Mouse (Mus musculus) gastrocnemius, postnatal 10 days (tissue): ENCODE results near the gene 2310009B15Rik. TPM values are rescaled to one million over a fixed set of nuclear protein-coding genes. Genes with fewer than 3 reads are reported as not detected.

Source experiments
- DNase-seq: peaks from one replicate; pipeline ENCODE4 v3.0.0; 2021; ENCODE audit warnings: mixed read lengths
- long read RNA-seq, 2 experiments: library from polyadenylated mRNA; stranded (forward); transcript quantifications; one replicate each; pipeline ENCODE4 v2.0.0; 2021
- total RNA-seq, 2 experiments: library from RNA; stranded (reverse); gene quantifications; 2 replicates each; pipeline ENCODE4 v1.2.3; 2021

2310009B15Rik gene
- total RNA-seq: 10 to 100 TPM; 18.1 to 19.8 TPM
- long read RNA-seq, experiment 1, transcript 2310009B15Rik-201 (3 exons, 565 nt): major isoform, 8 of 12 reads
- long read RNA-seq, experiment 1, partial matches to known transcripts: 0 of 12 reads
- long read RNA-seq, experiment 1, other reads (novel, unspliced or antisense): 4 of 12 reads
- long read RNA-seq, experiment 2, transcript 2310009B15Rik-201 (3 exons, 565 nt): major isoform, 5 of 14 reads
- long read RNA-seq, experiment 2, partial matches to known transcripts: 0 of 14 reads
- long read RNA-seq, experiment 2, other reads (novel, unspliced or antisense): 9 of 14 reads

GRCm38 (mm10) chr1:138856101-138856950 is at the start of gene 2310009B15Rik:
Gene 2310009B15Rik (minus strand): TSS chr1:138856852.
- DNase-seq: peak; percentile 89

- DNase-seq: no peak
Observed at GRCm38 (mm10) chr1:138906256-138906655, 49.6 kb upstream of the 2310009B15Rik start.

DNA sequence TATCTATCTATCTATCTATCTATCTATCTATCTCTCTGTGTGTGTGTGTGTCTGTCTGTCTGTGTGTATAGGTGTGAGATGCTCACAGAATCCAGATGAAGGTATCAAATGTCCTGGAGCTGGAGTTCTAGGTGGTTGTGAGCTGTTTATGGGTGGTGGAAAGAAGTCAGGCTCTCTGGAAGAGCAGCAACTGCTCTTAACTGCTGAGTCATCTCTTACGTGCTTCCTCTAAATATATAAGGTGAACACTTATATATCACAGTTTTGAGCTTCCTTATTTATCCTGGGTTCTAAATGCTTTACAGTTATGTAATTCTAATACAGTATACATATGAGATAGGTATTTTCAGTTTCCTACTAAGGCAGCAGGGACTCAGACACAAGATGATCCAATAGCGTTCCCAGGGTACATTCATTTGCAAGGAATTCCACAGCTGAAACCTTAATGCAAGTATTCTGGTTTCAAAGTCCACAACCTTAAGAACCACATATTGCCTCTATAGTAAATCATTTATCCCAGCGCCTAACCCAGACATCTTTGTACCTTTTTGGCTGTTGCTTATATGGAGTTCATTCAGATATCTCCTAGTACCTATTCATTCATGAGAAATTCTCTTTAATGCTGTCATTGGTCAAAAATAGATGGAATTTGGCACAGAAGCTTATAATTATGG is 48.6 kb upstream of the 2310009B15Rik start:
- DNase-seq: no peak

GRCm38 (mm10) chr1:138903894-138904293 is 47.2 kb upstream of the 2310009B15Rik start:
- DNase-seq: no peak

GRCm38 (mm10) chr1:138901431-138902117 is 44.9 kb upstream of the 2310009B15Rik start:
- no peak for DNase-seq

DNA sequence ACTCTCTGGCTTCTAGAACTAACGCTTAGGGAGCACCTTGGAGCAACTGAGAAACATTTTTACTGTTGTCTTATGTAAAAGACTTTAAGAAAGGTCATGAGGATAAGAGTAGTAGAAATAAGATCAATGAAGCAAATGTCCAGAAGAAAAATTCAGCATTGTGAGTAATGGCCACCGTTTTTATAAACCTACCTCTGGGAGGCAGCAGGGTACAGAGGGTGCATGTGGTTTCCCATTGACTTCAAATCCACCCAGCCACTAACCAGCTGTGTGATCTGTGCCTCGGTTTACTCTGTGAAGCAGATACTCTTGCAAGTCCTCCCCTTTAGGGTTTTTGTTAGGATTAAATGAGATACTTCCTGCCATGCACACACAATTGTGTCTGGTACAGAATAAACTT is 39.4 kb upstream of the 2310009B15Rik start:
- DNase-seq: no peak

DNA sequence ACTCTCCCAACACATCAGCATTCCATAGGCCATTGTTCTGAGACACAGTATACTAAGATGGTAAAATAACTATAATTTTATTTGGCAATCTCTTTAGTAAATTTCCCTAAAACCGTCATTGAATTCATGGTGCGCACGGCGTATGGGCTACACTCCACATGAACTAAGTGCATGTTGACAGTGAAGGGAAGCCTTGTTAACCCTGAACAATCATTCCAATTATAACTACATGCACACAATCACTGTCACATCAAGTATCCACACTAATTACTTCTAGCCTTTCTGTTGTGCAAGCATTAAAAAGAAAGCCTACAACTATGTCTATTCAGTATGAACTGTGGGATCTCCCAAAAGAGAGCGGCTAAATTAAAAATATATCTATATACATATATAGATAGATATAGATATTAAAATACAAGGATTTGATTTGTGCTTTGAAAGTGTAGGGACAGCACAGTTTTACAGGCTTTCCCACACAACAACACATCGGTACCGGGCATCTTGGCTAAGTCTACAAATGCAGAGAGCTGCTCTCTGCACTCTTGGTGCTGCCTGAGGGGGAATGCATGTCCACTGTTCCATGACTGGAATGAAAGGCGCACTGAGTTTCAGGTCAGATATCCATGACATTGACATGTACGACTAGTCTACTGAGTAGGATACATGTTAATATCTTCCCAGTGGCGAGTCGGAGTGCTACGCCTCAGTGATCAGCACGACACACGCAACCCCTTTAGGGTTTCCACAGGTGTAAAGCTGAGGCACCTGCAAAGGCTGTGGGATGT is 21.0 kb upstream of the 2310009B15Rik start:
- DNase-seq: no peak

DNA sequence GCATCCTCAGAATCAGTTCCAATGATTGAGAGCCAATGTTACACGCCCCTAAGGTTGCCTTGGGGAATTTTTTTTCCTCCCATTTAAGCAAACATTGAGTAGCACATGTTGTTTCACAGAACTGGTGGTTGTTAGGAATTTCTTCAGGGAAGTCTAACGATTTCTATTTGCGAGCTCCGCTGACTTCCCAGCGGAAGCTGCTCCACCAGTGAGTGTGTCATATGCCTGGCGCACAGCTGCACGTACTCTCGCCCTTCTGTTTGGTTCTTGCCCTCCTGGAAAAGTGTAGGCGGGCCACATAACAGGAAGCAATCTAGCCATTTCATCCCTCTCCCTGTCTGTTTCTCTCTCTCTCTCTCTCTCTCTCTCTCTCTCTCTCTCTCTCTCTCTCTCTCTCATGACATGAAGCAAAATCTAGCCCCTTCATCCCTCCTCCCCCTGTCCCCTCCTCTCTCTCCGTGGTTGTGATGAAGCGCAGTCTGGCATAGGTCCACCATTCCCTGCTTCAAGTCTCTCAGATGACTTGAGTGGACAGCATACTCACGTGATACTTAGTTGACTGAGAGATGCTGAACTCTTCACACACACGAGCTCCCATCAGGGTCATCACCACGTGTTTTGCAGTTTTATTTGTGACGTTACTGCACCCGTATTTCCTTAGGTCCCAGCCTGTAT is 19.9 kb upstream of the 2310009B15Rik start:
- DNase-seq: no peak

DNA sequence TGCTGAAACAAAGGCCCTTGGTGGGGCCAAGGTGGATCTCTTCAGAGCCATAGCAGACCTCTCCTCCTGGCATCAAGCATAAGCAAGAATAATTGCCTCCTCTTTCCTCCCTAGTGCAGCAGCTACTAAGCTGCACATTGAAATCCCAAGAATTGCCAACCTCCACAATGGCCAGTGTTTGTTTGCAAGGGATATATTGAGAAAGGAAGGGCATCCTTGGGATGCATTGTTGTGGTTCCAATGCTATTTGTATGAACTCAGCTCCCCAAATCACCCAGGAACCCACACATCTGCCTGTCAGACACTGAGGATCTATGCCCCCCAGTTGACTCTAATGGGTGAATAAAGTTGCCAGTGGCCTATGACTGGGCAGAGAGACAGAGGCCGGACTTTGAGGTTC is 5.8 kb downstream of the 2310009B15Rik start:
- DNase-seq: no peak

- no peak for DNase-seq
Observed at GRCm38 (mm10) chr1:138850161-138850539, 6.5 kb downstream of the 2310009B15Rik start.

- DNase-seq: no peak
Observed at GRCm38 (mm10) chr1:138849531-138850160, 7.0 kb downstream of the 2310009B15Rik start.

DNA sequence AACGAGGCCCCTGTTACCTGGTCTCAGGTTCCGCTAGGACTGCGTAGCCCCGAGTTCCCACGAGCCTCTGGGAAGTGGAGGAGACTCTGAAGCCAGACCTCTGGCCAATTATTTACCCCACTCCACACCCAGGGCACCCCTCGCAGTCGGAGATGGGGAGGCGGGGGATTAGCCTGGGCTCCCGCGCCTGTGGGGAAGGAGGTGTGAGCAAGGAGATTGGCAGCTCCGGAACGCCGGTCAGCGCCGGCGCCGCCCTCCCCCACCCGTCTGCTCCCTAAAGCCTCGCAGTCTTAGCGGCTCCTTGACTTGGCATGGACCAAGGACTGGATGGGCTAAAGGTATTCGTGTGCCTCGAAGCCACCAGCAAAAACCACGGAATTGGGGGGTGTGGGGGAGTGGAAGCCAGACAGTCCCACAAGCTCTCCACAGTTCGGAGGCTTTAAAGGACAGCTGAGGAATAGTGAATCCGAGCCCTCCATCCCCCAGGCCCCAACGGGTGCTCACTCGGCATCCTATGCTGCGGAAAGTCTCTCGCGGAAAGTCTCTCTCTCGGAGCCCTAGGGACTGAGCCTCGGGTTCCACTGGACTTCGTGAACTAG is 8.0 kb downstream of the 2310009B15Rik start, which contains the start of gene Lhx9:
Gene Lhx9 (minus strand): TSS at position 67 of the 599 bp plus-strand sequence.
- no peak for DNase-seq

DNA sequence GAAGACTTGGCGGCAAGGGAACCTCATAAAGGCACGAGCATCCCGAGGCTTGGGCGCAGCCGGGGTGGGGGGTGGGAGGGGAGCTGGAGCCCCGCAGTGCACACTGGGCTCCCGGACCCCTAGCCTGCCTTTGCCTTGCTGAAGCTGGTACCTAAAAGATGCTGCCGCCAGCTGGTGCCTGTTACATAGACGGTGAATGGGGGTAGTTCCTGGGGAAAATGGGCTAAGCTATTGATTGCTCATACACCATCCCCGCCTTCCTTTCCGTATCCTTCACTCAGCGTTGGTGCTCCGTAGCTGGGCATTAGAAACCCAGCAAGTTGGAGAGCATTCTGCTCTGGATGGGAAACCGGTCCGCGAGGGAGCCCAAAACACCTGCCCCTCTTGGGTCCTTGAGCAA is 8.6 kb downstream of the 2310009B15Rik start:
- DNase-seq: no peak

DNA sequence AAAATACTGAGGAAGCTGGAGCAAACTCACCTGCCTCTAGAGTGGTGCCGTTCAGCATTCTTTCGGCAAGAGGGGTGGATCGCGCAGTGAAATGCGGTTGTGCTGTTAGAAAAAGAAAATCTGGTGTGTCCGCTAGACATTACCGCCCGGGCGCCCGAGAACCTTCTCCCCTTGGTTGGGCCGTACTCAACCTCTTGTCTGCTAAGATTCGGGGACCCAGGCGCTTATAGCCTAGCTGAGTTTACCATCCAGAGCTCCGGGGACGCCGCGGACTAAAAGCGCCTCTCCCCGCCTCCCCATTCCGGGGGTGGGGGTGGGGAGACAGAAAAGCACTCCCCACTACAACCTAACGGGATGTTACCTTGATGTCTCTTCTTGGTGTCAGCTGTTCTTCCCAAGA is 9.5 kb downstream of the 2310009B15Rik start:
- no peak for DNase-seq

- no peak for DNase-seq
Observed at GRCm38 (mm10) chr1:138846581-138846980, 10.1 kb downstream of the 2310009B15Rik start.

- no peak for DNase-seq
Observed at GRCm38 (mm10) chr1:138846131-138846530, 10.5 kb downstream of the 2310009B15Rik start.

- DNase-seq: no peak
Observed at GRCm38 (mm10) chr1:138845481-138845880, 11.2 kb downstream of the 2310009B15Rik start.

DNA sequence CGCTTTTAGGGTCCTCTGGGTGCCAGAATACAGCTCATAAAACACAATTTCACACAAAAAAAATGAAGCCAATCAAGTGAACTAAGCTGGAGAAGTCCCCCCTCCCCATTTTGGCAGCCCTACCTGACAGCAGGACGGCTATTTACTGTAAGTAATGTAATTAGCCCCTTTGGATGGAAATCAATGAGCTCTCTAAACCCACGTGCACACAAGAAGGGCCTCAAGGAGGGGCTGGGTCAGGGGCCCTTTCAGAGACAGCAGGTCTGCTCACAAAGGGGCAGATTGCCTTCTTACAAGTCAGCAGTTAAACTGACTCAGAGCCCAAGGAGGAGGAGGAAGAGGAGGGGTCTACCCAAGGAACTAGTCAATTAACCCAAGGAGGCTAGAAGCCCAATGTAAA is 12.5 kb downstream of the 2310009B15Rik start:
- no peak for DNase-seq

GRCm38 (mm10) chr1:138843361-138844091 is 13.1 kb downstream of the 2310009B15Rik start:
- no peak for DNase-seq
